8 mouse cellular contexts compared by ENCODE assay signal in the genomic region with DNA sequence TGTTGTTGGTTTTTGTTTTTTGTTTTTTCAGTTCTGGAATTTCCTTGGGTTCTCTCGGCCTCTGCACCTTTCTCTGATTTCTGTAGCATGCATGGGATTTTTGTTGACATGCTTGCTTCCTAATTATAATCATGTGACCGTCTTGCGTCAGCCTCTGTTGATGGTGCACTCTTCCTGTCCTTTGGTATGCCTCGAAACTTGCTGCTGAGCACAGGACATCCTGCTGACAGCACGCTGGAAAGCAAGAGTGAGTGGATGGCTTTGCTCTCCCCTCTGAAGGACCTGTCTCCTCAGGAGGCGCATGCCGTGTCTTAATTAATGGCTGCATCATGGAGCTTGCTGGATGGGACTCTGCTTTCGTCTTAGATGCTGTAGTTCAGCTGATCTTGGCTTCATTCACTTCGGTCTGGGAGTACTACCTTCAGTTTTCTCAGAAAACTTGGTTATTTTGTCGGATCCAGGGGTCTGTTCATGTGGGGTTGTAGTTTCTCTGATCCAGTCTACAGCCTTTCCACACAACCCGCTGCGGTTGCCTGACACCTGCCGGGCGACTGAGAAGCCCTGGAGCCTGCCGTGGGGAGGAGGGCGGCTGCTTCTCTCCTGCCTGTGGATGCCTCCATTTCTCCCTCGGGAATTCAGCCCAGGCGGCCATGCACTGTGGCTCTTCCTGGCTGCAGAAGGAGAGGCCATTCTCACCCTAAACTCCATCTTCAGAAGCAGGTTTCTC. TPM values are rescaled to one million over a fixed set of nuclear protein-coding genes. Genes with fewer than 3 reads are reported as not detected.
DNase-seq lines count a peak whose midpoint lies in the region; ATAC-seq and TF ChIP-seq lines count a peak whose summit lies in the region.

No protein-coding gene starts in this region.

- ATAC-seq in granulocyte monocyte progenitor cell, adult 5-6 weeks (replicated peaks; ENCODE audit: poor library complexity, severe bottlenecking): peak; percentile 74
- ATAC-seq in intestine, postnatal 0 days: no peak
- ATAC-seq in midbrain, embryonic 14.5 days (ENCODE audit: low FRiP score, low TSS enrichment): no peak

- no peaks in the 10 kb centered on the region; the same call in 1 of the 2 replicates for H3K4me1 ChIP-seq in intestine, postnatal 0 days (replicated peaks; ENCODE audit: control insufficient read depth, insufficient read depth, low read length)
- H3K4me1 ChIP-seq in midbrain, embryonic 14.5 days (ENCODE audit: control insufficient read depth, insufficient read depth, low read length): peaks cover 6% of the 10 kb centered on the region; the same call in 1 of the 2 replicates

- H3K4me2 ChIP-seq in intestine, postnatal 0 days (replicated peaks; ENCODE audit: low read depth): 0 out of 2 replicates have a peak overlapping the region, but pooled peaks have one; percentile 32
- H3K4me2 ChIP-seq in midbrain, embryonic 14.5 days (ENCODE audit: low read length): peak overlapping the region; percentile 39

- H3K36me3 ChIP-seq in intestine, postnatal 0 days (ENCODE audit: control insufficient read depth, insufficient read depth): peaks cover 22% of the 10 kb centered on the region
- H3K36me3 ChIP-seq in midbrain, embryonic 14.5 days (ENCODE audit: control insufficient read depth, insufficient read depth, low read length): peaks cover 19% of the 10 kb centered on the region

- no peaks in the 10 kb centered on the region for H3K9me3 ChIP-seq in intestine, postnatal 0 days (ENCODE audit: control insufficient read depth)
- H3K9me3 ChIP-seq in midbrain, embryonic 14.5 days (ENCODE audit: control insufficient read depth, low read length): no peaks in the 10 kb centered on the region

- H3K27me3 ChIP-seq in intestine, postnatal 0 days (replicated peaks; ENCODE audit: control insufficient read depth, insufficient read depth, low read length): no peaks in the 10 kb centered on the region
- H3K27me3 ChIP-seq in midbrain, embryonic 14.5 days (ENCODE audit: control insufficient read depth, insufficient read depth, low read length): no peaks in the 10 kb centered on the region

- H3K9ac ChIP-seq in intestine, postnatal 0 days (ENCODE audit: low read depth, low read length): no peak overlapping the region
- H3K9ac ChIP-seq in midbrain, embryonic 14.5 days (replicated peaks; ENCODE audit: low read length): peak overlapping the region; percentile 29; the same call in 1 of the 2 replicates

- peak; percentile 24 for DNase-seq in thymus, postnatal 0 days (ENCODE audit: low spot score)
- no peak for DNase-seq in thymus, postnatal 4 days
- DNase-seq in midbrain, embryonic 14.5 days: peak; percentile 39
- no peak for DNase-seq in frontal cortex, postnatal 25 days (ENCODE audit: low spot score in 2 of 2)
- no peak for DNase-seq in frontal cortex, postnatal 10 days (ENCODE audit: low spot score in 2 of 2)
- no peak for DNase-seq in right cerebral cortex, postnatal 25 days

- 42% methylated on average over 18 of the region's 18 CpGs for WGBS in intestine, postnatal 0 days
- WGBS in midbrain, embryonic 14.5 days: 14% methylated on average over 18 of the region's 18 CpGs

- no peak overlapping the region for H3K4me3 ChIP-seq in intestine, postnatal 0 days (ENCODE audit: low read depth, low read length)
- no peak overlapping the region for H3K4me3 ChIP-seq in midbrain, embryonic 14.5 days (replicated peaks; ENCODE audit: low read depth, low read length)

- H3K27ac ChIP-seq in intestine, postnatal 0 days (ENCODE audit: low read depth, low read length): no peak overlapping the region; the same call in 1 of the 2 replicates
- H3K27ac ChIP-seq in midbrain, embryonic 14.5 days (replicated peaks; ENCODE audit: low read depth, low read length): no peak overlapping the region

- TF ChIP-seq CTCF in intestine, postnatal 0 days (IDR thresholded peaks at IDR 0.05; ENCODE audit: low read depth): no peak

RNA-seq across cellular contexts. Expression of a gene that starts 14.4 kb away (rescaled TPM):
- 9.9 and 10.7 TPM in 2 replicates for polyA plus RNA-seq in thymus, postnatal 0 days (2015; fragmentation: Nextera tagmentation; extraction: Ambion mirVana)
- total RNA-seq in granulocyte monocyte progenitor cell, adult 5-6 weeks (2014; fragmentation: Nextera tagmentation): 20.5 and 25.2 TPM in 2 replicates
- total RNA-seq in granulocyte monocyte progenitor cell, adult 5-6 weeks (2017): 24.4 and 28.6 TPM in 2 replicates
- 32.4 and 36.6 TPM in 2 replicates for polyA plus RNA-seq in intestine, postnatal 0 days (2015; fragmentation: Nextera tagmentation; extraction: Ambion mirVana)
- 21.1 and 22.0 TPM in 2 replicates for polyA plus RNA-seq in midbrain, embryonic 14.5 days (2014; fragmentation: Nextera tagmentation; extraction: Ambion mirVana)

RNA-seq across cellular contexts. Expression of a gene that starts 17.2 kb away (rescaled TPM):
- 143 and 149 TPM in 2 replicates for polyA plus RNA-seq in thymus, postnatal 0 days (2015; fragmentation: Nextera tagmentation; extraction: Ambion mirVana)
- 33.2 and 35.9 TPM in 2 replicates for total RNA-seq in granulocyte monocyte progenitor cell, adult 5-6 weeks (2014; fragmentation: Nextera tagmentation)
- total RNA-seq in granulocyte monocyte progenitor cell, adult 5-6 weeks (2017): 12.7 and 13.5 TPM in 2 replicates
- polyA plus RNA-seq in intestine, postnatal 0 days (2015; fragmentation: Nextera tagmentation; extraction: Ambion mirVana): 197 and 204 TPM in 2 replicates
- 281 and 329 TPM in 2 replicates for polyA plus RNA-seq in midbrain, embryonic 14.5 days (2014; fragmentation: Nextera tagmentation; extraction: Ambion mirVana)

Comparison
In these comparisons a context has a peak if more than half of its experiments do, and no peak if none do; other contexts are left out.
1. DNase-seq: peak in thymus, postnatal 0 days (single experiment) and midbrain, embryonic 14.5 days (single experiment); none in thymus, postnatal 4 days (single experiment), frontal cortex, postnatal 25 days (0 of 2), frontal cortex, postnatal 10 days (0 of 2) and right cerebral cortex, postnatal 25 days (single experiment).